Mouse (Mus musculus): ENCODE measurements around the gene Dlg2.
"Not testable (repeated sequence)": the region's sequence is repeated elsewhere in the genome, so short reads cannot be mapped to it uniquely, and the experiment has no call there.

The Dlg2 gene

DNA sequence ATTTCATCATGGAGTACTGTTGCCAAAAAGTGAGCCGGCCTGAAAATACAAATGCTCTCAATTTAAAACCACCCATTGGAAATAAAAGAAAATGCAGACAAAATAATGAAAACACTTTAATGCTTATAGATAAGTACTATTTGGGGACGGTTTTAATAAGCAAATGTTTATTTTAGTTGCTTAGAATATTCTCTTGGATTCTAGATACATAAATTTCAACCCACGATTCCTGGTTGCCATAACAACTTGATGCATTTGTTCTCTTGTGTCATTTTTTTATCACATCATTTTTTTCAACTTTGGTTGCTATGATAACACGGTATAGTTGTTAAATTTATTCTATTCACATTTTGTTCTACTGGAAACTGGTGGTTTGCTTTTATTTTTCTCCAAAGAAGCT is 364.8 kb downstream of the Dlg2 start:
- DNase-seq (ENCODE audit: low spot score) = no peak

DNA sequence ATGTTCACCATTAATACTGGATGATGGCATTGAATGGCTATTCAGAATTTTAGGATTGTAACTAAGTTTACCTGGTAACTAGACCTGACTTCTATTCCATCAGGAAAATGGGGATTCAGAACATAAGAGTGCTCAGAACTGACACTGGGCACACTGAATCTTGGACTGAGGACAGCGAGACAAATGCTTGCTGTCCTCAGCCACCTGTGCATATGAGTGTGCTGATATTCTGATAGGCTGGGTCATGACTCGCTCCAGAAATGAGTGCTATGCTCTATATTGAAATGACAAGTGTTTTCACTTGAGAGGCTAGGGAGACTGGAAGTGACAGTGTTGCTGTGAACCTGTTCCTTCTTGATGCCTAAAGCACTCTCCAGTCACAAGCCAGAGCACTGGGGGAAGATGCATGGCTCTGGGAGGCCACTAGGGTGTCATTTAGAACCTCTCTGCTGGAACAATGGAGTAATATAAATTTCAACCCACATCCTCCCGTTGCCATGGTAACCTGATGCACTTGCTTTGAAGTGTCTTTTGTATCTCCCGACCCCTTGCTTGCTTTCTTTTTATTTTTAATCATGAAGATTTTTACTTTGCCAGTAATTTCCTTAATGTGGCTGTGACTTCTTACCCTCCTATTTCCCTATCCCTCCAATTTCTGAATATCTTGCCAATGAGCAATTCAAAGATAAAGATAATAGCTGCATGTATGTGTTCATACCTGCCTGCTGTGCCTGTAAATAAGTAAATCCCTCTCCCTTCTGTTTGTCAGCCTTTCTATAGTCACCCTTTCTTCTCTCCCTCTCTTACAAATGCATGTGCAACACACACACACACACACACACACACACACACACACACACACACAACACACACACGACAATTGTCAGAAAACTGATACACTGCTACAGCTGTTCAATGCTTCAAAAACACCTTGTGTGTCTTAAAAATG is 367.1 kb downstream of the Dlg2 start:
- no peak for DNase-seq (ENCODE audit: low spot score)

DNA sequence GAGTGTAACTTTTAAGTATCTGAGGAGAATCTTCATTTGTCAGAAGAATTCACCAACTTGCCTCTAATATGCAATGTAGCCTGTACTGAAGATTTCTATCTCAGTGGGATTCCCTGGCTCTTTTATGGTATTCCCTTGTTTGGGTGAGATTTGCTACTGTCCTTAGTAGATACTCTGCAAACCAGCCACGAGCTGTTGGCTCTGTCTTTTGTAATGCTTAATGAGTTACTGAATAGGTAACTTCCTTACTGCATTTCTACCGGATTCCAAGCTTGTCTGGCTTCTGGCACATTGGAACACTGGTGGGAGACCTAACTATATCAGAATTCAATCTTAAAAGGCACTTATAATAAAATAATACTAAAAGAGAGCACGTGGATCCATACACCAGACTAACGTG is 400.3 kb downstream of the Dlg2 start:
- DNase-seq (ENCODE audit: low spot score) = not testable (repeated sequence)

DNA sequence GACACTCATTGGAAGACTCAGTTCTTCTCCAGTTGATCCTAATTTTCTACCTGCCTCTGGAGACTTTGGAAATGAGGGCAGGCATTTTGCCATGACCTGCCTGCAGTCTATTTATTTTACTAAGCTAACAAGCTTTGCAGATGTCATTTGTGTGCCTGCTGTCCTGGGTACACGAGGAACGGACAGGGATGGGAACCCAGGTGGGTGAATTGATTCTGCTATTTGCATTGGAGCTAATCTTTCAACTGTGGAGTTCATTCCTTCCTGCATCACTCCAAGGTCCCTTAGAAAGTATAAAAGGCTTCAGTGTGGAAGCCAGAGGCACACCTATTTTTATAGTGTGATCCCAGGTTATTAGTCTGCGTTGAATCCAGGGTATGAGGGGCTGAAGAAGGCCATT is 406.3 kb downstream of the Dlg2 start:
- DNase-seq (ENCODE audit: low spot score) = no peak

DNA sequence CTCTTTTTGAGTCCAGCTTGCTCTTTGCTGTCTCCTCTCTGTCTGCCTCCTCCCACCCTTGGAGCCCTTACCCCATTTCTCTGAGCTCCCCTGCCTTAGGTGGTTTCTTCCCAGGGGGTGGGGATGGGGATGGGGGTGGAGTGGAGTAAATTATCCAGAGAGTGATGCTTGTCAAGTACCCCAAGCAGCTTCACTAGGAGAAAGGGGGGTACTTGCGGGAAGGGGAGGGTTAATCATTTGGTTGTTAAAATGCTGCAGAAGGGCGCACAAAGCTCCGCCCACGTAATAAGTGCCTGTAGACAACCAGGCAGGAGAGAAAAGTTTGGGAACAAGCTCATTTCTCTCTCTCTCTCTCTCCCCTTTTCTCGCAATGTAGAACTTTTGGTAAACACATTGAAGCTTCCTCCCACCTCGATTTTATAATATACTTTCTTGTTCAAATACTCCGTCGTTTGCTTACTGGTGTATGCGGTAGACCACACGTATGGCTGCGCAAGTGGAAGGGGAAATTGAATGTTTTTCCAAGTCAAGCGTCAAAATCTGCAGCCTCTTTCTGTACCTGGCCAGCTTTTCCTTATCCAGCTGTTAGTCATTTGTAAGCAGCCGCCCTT is 410.0 kb downstream of the Dlg2 start:
- DNase-seq (ENCODE audit: low spot score) = no peak

DNA sequence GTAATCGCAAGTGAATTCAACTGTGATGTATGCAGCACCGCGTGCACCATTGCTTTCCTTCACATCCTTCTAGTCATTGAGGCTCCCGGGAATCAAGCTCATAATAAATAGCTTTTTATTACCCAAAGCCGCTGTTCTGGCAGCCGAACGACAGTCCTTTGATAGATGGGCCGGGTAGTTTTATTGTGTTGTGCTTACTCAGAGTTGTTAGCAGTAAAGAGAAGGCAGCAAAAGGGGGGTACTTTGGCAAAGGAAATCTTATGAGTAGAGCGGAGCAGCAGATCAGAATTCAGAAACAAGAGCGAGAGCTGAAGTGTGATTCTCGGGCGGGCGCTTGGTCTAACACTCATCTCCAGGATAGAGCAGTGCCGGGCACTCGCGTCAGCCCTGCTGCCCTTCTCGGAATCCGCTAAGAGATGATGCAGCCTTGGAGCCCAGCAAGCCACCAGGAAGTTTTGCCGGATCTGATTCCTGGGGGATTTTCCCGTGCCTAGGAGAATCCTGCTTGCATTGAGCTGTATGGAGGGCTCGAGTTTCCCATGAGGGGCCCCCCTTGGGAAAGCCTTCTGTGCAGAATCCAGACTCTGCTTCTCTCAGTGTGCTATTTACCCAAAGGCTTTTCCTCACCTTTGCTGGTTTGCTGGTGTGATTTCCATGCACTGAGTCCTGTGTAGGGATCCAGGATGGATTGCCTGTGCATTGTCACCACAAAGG is 410.7 kb downstream of the Dlg2 start:
- DNase-seq (ENCODE audit: low spot score) = no peak

DNA sequence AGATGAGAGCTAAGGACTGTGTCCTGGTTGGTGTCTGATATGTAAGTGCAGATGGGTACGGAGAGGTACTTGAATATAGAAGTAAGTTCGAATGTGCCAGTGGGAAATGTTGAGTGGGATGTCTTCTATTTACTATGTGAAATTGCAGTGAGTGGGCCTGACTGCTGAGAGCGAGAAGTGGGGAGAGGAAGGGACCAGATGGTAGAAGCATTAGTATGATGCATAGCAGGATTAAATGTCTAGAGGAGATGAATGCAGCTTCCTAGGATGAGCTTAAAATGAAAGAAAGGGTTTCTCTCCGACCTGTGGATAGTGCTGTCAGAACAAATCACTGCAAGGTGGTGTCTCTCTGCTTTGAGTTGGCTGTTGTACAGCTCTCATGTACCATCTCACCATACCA is 451.0 kb downstream of the Dlg2 start:
- DNase-seq (ENCODE audit: low spot score) = no peak

DNA sequence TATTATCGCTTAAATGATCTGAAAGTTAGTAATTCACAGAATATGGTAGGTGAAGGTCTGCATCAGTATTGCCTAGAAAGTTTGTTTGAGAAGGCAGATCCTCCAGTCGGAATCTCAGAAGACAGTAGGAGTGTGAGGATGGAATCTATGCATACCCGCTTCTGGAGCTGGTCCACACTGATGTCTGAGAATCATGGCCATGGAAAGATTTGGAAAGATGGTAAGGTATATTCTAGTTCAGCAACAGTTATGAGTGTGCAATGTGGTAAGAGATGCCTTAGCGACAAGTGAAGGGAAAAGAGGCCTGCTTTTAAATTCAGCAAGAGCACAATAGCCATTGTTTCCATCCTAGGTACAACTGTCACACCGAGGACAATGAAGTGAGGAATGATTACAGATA is 464.3 kb downstream of the Dlg2 start:
- DNase-seq (ENCODE audit: low spot score) = no peak

DNA sequence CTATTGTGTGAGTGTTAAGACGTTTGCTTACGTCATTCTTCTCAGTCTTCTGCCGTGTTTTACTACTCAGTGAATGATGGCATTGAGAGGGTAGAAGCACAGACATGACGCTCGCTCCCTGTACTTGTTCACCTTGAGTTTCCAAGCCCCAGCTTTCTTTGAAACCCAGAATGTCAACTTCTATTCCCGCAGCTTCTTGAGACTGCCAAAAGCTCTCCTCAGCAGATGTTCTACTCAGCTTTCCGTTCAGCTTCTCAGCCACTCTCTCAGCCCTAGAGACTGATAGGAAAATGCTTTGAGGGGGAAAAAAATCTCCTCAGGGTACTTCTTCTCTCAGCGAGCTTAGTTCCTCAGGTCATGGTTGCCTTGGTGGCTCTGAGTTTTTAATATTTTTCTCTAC is 470.6 kb downstream of the Dlg2 start:
- no peak for DNase-seq (ENCODE audit: low spot score)

DNA sequence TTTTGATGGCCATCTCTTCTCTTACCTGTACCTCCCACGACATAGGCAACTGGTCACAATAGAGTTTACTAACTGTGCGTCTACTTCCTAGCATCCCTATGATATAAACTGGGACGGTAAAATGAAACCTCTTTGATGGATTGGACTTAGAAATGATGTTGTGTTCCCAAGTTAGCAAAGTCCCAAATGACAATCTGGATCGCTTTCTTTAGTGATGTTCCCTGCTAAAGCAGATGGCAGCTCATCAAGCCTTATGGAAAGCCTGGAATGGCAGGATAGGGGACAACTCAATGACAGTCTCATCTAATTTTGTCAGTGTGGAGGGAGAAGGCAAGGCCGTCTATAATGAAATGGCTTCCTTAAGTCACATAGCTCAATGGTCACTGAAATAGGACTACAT is 472.7 kb downstream of the Dlg2 start:
- DNase-seq (ENCODE audit: low spot score) = no peak

DNA sequence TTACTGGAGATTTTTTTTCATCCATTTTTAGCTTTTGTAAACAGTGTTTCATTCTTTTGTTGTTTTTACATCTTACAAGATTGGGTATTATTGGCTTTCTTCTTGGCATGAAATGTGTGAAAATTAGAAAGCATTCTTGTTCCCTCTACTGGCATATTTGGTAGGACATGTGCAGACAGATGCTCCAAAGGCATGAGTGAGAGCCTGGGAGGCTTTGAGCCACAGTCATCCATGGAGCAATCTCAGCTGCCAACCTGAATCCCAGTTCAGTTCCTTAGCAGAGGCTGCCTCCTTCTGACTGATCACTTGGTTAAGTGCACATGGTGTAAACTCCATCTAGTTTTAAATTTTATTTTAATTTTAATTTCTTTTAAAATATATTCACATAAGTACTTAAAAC is 500.8 kb downstream of the Dlg2 start:
- no peak for DNase-seq (ENCODE audit: low spot score)

DNA sequence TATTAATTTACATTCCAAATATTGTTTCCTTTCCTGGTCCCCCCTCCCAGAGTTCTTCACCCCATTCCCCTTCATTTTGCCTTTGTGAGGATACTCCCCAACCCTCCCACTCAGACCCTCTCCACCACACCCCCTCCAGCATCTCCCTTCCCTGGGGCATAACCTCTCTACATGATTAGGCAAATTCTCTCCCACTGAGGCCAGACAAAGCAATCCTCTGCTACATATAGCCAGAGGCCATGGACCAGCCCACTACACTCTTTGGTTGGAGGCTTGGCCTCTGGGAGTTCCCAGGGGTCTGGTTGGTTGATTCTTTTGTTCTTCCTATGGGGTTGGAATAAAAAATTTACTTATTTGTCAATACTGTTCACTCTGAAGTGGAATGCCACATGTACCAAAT is 505.6 kb downstream of the Dlg2 start:
- DNase-seq (ENCODE audit: low spot score) = no peak

DNA sequence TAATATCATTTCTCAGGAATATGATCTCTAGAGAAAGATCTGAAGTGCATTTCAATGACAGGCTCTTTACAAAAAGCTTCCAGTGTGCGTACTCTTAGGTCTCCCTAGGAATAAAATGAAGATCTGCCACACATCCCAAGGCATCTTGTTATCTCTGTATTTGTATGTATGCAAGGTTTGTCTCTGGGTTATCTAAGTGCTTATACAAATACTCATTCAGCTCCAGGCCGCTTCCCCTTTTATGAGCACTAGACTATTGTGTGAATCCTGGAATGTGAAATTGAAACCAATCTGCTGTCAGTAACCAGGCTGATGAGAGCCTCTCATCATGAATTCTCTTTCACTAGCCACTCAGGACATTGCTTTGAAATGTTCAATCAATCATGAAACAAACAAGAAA is 534.2 kb downstream of the Dlg2 start:
- no peak for DNase-seq (ENCODE audit: low spot score)

DNA sequence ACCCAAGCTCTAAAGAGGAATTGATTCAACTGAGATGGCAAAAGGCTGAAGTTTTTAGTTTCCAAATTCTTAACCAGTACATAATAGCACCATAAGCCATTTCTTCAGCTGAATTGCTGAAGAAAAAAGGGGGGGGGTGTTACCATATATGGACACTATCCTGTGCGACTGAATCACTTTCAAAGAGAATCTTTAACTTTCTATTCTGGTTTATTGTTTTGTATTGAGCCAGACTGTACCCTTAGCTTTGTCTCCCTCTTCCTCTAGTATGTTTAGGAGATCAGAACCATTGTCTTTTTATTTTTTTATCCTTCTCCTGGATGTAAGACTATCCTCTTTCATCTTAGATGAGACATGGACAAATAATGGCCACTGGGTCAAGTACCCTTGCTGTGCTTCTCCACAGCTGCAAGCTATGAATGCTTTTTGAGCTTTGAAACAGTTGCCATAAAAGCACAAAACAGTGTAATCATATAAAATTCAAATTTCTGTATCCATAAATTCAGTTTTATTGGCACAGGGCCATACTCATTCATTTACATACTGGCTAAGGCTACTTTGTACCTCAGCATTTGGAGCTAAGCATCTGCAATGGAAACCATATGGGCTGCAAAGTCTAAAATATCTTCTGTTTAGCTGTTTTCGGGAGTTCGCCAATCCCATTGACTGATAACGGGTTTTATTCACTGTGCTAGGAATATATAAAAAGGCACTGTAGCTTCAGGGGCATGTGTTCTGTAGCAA is 568.7 kb downstream of the Dlg2 start:
- no peak for DNase-seq (ENCODE audit: low spot score)

DNA sequence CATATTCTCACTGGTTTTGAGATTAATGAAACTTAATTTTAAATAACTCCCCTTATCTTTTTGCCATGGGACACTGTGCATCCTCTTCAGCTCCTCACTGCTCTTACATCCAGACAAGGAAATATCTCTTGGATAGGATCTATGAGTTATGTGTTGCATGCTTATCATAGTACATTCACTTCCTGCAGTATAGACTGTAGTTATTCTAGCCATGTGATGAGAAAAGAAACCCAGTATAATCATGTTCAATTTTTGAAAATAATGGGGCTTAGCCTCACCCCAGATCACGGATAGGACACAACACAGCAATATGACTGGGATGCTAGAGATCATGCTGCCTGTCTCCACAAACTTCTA is 569.2 kb downstream of the Dlg2 start:
- no peak for DNase-seq (ENCODE audit: low spot score)

DNA sequence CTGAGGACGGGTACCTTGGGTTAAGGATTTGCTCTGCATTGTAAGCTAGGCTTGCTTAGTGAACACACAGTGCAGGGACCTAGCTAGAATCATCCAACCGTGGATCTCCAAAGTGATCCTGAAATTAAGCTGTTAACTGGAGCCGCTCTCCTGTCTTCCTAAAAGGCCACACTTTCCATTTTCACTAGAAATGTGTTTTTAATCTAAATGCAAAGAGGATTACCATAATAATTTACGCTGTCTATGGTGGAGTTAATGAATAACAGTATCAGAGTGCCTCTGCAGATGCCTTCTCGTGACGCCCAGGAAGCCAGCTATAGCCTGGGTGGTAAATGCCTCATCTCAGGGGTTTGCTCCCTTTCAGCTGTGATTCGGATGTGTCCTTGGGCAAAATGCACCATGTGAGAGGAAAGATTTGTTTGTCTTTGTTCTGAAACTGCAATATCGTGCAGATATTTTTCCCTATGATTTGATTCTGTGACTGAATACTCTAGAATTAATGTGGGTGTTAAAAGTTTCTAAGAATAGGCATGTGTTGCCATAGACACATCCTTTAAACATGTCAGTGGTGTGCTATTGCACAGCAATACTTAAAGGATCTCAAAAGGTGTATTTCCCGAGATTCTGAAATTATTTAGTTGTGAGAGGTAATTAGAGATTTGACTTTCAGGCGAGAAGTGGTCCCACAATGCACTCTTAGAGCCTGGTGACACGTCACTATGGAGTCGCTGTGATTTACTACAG is 587.0 kb downstream of the Dlg2 start:
- no peak for DNase-seq (ENCODE audit: low spot score)

DNA sequence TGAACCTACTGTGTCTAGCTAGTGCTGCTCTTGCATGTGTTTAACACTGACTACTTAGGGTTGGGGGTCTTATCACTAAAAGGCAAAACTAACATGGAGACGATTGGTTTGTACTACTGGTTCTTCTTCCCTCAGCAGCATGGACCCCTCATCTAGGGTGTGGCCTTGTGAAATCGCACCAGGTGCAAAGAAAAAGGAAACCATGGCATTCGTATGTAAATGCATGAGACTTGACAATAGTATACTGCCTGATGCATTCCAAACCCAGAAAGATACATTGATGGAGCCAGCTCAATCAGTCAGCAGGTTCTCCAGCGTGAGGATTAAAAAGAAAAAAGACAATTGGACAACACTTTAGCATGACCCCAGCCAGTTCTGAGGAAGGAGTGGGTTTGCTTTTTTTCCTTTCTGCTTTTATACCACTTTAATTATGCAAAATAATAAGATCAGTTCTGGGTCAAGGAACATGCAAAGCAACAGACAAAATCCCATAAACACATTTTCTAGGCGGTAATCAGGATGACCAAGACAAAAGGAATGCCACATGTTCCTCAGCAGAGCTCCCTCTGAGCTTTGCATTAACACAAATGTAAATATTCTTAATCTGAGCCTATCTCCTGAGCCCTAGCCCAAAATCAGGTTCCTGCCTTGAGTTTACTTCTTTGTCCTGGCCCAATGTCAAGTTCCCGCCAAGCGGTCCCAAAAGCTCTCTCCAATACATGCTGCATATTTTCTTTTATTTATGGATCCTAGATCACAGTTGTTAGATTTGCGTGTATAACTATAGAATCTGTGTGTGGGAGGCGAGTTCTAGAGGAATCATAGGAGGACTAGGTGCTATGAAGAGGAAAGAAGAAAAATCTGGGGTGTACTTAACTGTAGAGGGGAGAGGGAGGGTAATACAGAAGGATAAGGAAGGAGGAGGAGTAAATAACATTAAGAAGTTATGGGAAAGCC is 595.6 kb downstream of the Dlg2 start:
- DNase-seq (ENCODE audit: low spot score) = no peak

DNA sequence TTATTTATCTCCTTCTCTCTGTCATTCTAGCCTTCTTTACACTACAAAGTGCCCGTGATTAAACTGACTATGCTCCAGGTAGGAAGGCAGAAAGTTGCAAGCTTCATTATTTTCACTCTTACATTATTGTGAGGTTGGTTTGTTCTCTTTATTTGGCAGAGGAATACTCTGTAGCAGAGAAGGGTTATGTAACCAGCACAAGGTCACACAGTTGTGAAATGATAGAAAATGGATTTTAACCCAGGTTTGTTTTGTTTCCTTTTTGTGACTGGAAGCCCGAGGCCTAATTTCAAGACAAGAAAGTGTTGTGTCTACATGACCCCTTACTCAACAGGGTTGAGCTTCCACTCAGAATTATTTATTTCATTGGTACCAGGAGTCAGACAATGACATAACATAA is 609.6 kb downstream of the Dlg2 start:
- no peak for DNase-seq (ENCODE audit: low spot score)

DNA sequence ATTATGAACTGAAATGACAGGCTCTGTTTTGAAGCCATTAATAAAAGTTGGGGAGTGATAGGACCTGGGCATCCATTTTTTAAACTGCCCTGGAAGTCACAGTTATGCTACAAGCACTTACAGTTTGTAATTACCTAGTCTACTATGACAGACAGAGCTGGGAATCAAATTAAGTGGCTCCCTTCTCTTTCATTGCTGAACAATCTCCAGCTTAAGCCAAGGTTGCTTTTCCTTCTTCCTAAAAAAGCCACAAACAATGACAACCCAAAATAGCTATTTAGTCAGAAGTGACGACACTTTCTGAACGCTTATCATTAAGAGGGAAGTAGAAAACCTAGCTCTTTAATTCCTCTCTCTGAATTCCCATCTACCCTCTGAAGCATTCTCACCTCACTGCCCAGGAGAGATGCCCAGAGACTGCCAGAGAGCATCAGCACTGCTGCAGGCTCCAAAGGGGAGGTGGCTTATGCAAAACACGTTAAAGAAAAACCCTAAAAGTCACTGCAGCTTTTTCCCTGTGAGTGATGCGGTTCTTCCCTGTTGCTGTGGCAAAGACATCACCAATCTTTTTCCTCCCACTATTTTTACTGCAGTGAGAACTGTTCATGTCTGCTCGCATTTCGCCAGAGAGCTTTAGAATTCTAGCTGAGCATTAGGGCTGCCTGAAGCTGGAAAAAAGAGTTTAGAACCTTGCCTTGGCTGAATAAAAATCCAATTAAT is 612.9 kb downstream of the Dlg2 start:
- no peak for DNase-seq (ENCODE audit: low spot score)

DNA sequence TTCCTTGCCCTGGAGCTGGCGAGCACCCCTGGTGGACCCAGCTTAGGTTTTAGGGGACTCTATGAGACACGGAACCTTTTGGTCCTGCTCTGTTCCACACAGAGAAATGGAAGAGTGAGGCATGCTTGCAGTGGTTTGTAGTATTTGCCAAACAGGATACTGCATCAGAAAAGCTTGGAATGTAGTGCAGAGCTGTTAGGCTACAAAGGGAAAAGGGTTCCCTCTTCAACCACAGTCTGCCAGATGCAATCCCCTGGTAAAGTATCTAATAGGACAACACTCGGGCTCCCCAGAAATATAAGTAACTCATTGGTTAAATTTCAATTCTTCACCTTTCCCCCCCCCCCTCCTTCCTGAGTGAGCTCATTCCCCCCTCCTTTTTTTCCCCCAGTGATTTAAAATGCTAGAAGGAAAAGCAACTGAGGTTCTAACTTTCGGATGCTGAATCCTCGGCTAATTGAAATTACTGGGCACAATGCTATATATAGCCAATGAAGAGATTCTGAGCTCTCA is 613.9 kb downstream of the Dlg2 start:
- no peak for DNase-seq (ENCODE audit: low spot score)

Measured in ovary, postnatal 10 days (tissue).